Mouse (Mus musculus): ENCODE results near the gene Plcl2.

- TF ChIP-seq CTCF (IDR thresholded peaks at IDR 0.05; ENCODE audit: control insufficient read depth, insufficient read depth, insufficient read length) (no peak), USF1 (IDR thresholded peaks at IDR 0.05; ENCODE audit: low read depth) (no peak), MAX (IDR thresholded peaks at IDR 0.05) (no peak), MYOG (IDR thresholded peaks at IDR 0.05; ENCODE audit: control insufficient read depth, extremely low read depth, insufficient read length) (no peak), CEBPB (IDR thresholded peaks at IDR 0.05; ENCODE audit: low read depth) (no peak), FOSL1 (IDR thresholded peaks at IDR 0.05; ENCODE audit: insufficient read depth, low read length, poor library complexity, severe bottlenecking) (no peak)
Measured at GRCm38 (mm10) chr17:50735955-50736533, 226.8 kb downstream of the Plcl2 start.

Data from C2C12 (cell line).